Mouse (Mus musculus) megakaryocyte, embryonic 14.5 days (primary cell): ENCODE data around the gene Anln. TPM values are rescaled to one million over a fixed set of nuclear protein-coding genes. Genes with fewer than 3 reads are reported as not detected.

Experiments
- H3K27me3 ChIP-seq: replicated peaks from 2 replicates; pipeline ENCODE3; 2012; ENCODE audit warnings: inconsistent platforms
- H3K36me3 ChIP-seq: replicated peaks from 2 replicates; pipeline ENCODE3; 2012; ENCODE audit warnings: low read length, inconsistent platforms, mixed read lengths
- H3K4me1 ChIP-seq: 2 replicates; pipeline ENCODE4 v1.6.1; 2012; ENCODE audit warnings: inconsistent platforms
- H3K4me3 ChIP-seq: replicated peaks from 2 replicates; pipeline ENCODE3; 2012; ENCODE audit warnings: moderate library complexity, mild to moderate bottlenecking, inconsistent platforms
- H3K9me3 ChIP-seq: 2 replicates; pipeline ENCODE4 v1.6.1; 2012; ENCODE audit warnings: inconsistent platforms
- FLI1 ChIP-seq: IDR thresholded peaks from 2 replicates; pipeline ENCODE4 v1.6.1; 2012; ENCODE audit warnings: low read length, inconsistent platforms, mixed read lengths
- GATA1 ChIP-seq: IDR thresholded peaks from 3 replicates; pipeline ENCODE4 v1.6.1; 2012; ENCODE audit warnings: mixed read lengths, low read length, inconsistent platforms, borderline replicate concordance
- polyA plus RNA-seq: library from polyadenylated mRNA; stranded (reverse); fragments of >175 nt; gene quantifications from 2 replicates; pipeline ENCODE4 v1.2.3, GENCODE M21; 2012; ENCODE audit warnings: low replicate concordance; ENCODE audit not compliant: insufficient read depth

The Anln gene
- polyA plus RNA-seq, 1 experiment: 0.89 TPM

DNA sequence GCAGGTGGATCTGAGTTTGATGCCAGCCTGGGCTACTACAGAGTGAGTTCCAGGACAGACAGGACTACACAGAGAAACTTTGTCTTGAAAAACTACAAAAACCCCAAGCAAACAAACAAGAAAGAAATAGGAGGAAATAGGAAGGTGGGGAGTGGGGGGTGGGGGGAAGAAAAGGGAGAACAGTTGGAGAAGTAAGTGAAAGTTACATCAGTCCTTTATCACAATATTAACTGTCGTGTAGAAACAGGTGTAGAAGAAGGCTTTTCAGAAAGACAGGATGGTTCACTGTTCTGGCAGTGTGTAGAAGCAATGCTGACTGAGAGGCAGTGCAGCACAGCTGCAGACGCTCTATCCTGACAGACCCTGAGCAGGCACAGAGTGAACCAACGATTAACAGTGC is 14.0 kb upstream of the Anln start:
- no peak for TF ChIP-seq FLI1
- no peak for TF ChIP-seq GATA1
- Histone ChIP-seq H3K9me3 (no peaks in the 10 kb centered on the region), H3K27me3 (no peaks in the 10 kb centered on the region), H3K4me3 (no peak overlapping the region), H3K36me3 (no peaks in the 10 kb centered on the region), H3K4me1 (no peaks in the 10 kb centered on the region)

DNA sequence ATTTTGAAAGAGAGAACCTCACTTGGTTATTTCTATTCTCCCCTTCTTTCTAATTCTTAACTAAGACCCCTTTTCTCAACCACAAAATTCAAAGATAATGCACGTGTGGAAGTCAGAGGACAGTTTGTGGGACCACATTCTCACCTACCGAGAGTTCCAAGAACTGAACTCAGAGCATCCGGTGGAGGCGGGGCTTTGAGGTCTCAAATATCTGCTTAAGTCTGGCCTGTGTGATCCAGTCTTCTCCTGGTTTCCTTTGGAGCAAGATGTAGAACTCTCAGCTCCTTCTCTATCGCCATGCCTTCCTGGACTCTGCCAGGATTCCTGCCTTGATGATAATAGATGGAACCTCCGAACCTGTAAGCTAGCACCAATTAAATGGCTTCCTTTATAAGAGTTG is 13.0 kb upstream of the Anln start:
- H3K4me3 ChIP-seq: no peak overlapping the region
- no peaks in the 10 kb centered on the region for H3K36me3 ChIP-seq
- H3K4me1 ChIP-seq: no peaks in the 10 kb centered on the region
- TF ChIP-seq GATA1 (no peak), FLI1 (no peak)
- H3K9me3 ChIP-seq: no peaks in the 10 kb centered on the region
- no peaks in the 10 kb centered on the region for H3K27me3 ChIP-seq

DNA sequence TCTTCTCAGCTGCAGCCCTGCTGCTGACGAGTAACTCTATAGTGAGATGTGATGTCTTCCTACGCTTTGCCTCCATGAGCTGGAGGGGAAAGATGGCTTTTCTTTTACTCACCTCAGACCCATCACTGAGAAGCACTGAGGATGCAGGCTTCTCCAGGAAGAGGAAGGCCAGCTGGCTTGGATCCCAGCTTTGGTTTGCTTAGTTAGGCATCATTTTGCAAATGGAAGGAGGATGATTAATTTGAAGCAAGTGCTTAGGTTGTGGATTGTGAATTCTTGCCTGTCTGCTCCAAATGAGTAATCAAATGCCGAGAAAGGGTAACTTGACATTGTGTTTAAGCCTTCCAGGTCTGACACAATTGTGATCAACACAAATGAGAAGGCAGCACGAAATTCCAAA is 10.0 kb upstream of the Anln start:
- no peaks in the 10 kb centered on the region for H3K9me3 ChIP-seq
- no peaks in the 10 kb centered on the region for H3K36me3 ChIP-seq
- H3K27me3 ChIP-seq: no peaks in the 10 kb centered on the region
- H3K4me1 ChIP-seq: no peaks in the 10 kb centered on the region; the same call in 1 of the 2 replicates
- H3K4me3 ChIP-seq: no peak overlapping the region
- no peak for TF ChIP-seq GATA1
- no peak for TF ChIP-seq FLI1

DNA sequence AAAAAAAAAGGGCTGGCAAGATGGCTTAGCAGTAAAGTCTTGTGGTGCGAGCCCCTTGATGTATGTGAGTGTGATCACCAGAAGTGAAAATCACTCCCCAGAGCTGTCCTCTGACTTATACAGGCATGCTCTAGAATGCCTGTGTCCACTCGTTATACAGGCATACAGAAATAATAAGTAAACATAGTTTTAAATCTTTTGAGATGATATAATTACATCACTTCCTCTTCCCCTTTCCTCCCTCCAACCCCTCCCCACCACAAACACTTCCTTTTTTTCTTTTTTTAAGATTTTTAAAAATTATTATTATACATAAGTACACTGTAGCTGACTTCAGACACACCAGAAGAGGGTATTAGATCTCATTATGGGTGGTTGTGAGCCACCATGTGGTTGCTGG is 5.7 kb upstream of the Anln start:
- Histone ChIP-seq H3K36me3 (no peaks in the 10 kb centered on the region), H3K4me3 (no peak overlapping the region), H3K27me3 (no peaks in the 10 kb centered on the region), H3K9me3 (peaks cover 3% of the 10 kb centered on the region; the same call in 1 of the 2 replicates), H3K4me1 (peaks cover 10% of the 10 kb centered on the region)
- TF ChIP-seq GATA1: no peak
- TF ChIP-seq FLI1: no peak

DNA sequence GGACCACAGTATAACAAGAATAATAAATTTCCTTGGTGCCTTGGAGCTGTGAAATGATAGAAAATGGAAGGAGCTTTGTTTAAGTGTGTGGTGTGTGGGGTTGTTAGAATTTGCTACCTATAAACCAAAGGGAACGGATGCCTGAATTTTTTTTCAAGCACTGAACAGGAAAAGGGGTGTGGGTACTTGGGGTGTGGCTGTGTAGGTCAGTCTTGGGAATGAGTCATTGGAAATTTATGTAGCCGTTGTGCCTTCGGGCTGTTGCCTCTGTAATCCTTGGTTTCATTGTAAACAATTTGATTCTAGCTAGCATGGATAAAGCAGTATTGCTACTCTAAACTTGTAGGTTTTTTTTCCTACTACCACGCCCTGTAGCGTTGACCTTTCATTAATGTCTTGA is 1.4 kb upstream of the Anln start:
- H3K36me3 ChIP-seq: no peaks in the 10 kb centered on the region
- peaks cover 42% of the 10 kb centered on the region for H3K4me1 ChIP-seq
- H3K27me3 ChIP-seq: no peaks in the 10 kb centered on the region
- TF ChIP-seq FLI1 (no peak), GATA1 (no peak)
- H3K4me3 ChIP-seq: no peak overlapping the region
- peaks cover 3% of the 10 kb centered on the region; the same call in 1 of the 2 replicates for H3K9me3 ChIP-seq

DNA sequence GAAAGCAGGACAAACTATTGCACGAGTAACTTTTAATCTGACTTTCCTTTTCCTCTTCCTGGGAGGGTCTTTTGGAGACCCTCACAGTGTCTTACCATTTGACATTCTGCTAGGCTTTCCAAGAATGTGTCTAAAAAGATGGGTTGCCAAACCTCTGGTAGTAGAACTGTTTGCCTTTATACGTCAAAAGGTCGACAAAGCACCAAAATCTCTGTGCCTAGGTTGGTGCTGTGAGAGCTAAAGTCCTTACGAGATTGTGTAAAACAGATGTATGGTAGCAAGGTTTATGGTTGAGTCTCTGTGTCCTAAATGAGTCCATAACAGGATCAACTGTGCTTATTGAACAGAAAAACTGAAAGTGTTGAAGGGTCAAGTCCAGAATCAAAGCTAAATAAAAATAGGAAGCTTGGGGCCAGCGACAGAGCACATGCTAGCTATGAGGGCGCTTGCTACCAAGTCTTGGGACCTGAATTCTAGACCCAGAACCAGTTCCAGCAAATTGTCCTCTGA is 803 bp upstream of the Anln start:
- H3K4me1 ChIP-seq: peaks cover 45% of the 10 kb centered on the region
- H3K4me3 ChIP-seq: peak overlapping the region; percentile 99
- TF ChIP-seq FLI1 (no peak), GATA1 (no peak)
- no peaks in the 10 kb centered on the region for H3K36me3 ChIP-seq
- H3K27me3 ChIP-seq: no peaks in the 10 kb centered on the region
- H3K9me3 ChIP-seq: peaks cover 3% of the 10 kb centered on the region; the same call in 1 of the 2 replicates

DNA sequence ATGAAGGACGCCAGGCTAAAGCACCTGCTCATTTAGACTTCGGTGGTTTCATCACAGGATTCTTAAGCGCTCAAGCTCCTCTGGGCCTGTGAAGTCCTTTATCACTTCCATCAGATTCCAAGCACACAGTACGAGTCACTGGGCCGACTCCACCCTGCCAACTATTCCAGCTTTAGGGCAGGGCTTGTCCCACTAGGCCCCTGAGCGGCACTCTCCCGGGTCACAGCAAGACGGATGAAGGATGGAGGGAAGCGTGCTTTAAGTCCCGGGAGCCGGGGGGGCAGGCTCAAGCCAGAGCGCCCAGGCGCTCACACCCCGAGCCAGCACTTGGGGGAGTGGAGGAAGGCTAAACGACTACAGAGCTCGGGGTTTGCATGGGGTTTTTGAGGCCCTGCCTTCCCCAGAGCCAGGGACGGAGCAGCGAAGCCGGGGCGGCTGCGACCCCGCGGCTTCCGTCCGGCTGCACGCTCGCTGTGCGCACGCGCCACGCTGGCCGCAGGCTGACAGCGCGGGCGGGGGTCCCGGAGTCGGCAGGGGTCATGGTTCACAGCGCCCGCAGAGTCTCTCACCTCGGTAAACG is 497 bp downstream of the Anln start:
- Histone ChIP-seq H3K4me3 (peak overlapping the region; percentile 99), H3K36me3 (peaks cover 3% of the 10 kb centered on the region), H3K27me3 (no peaks in the 10 kb centered on the region), H3K4me1 (peaks cover 50% of the 10 kb centered on the region), H3K9me3 (no peaks in the 10 kb centered on the region)
- TF ChIP-seq FLI1 (no peak), GATA1 (no peak)

DNA sequence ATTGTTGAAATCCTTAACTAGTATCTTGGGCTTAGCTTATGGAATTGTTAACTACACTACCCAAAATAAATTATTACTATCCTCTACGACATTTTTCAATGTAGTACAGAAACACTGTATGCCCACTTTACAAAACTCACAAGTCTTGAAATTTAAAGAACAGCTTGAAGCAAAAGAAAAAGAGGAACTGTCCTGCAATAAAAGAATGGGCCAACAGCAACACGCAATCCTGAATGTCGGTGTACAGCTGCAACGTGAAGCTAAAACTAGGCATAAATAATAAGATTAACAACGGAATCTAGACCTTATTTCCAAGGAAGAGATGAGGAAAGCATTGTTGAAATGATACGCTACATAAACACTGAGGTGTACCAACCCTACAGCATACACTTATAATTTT is 1.1 kb downstream of the Anln start:
- H3K9me3 ChIP-seq: no peaks in the 10 kb centered on the region
- TF ChIP-seq FLI1: no peak
- TF ChIP-seq GATA1: no peak
- H3K4me1 ChIP-seq: peaks cover 53% of the 10 kb centered on the region

DNA sequence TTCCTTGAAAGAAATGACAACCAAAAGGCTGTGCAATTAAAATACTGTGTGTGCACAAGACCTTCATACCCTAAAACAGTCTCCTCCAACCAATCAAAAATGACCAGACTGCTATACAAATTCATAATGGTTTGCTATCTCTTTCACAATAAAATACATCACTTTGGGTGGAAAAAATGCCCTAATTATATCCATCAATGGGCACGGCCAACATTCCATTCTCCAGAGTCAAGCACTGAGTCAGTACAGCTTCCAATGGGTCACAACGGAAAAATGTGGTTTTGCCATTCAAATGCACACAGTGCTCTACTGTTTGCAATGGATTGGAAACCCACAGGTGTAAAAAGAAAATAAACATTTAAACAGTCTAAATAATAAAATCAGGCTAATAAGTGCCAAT is 3.1 kb downstream of the Anln start:
- no peaks in the 10 kb centered on the region for H3K27me3 ChIP-seq
- peak overlapping the region; percentile 56 for H3K4me3 ChIP-seq
- no peaks in the 10 kb centered on the region for H3K9me3 ChIP-seq
- TF ChIP-seq FLI1: no peak
- no peak for TF ChIP-seq GATA1
- peaks cover 26% of the 10 kb centered on the region for H3K36me3 ChIP-seq
- peaks cover 58% of the 10 kb centered on the region for H3K4me1 ChIP-seq

More for the DNA sequence above, 1.1 kb downstream of the Anln start:
- Histone ChIP-seq H3K36me3 (peaks cover 7% of the 10 kb centered on the region), H3K4me3 (peak overlapping the region; percentile 99), H3K27me3 (no peaks in the 10 kb centered on the region)

DNA sequence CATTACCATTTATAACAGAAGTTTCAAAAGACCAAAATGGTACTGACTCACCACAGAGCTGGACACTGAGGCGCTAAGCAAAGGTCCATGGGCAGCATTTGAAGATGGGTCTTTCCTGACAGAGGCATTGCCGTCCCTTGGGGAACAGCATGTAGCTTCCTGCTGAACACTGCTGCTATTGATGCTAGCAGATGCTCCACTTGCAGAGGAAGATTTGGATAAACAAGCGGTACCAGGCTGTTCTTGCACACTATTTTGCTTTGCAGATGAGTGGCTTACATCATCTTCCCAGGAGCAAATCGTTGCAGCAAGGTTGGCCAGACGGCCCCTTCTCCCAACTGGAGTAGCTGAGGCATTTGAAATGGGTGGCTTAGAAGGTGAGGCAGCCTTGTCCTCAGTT is 12.9 kb downstream of the Anln start:
- Histone ChIP-seq H3K4me3 (no peak overlapping the region), H3K27me3 (no peaks in the 10 kb centered on the region), H3K36me3 (peaks cover 86% of the 10 kb centered on the region), H3K4me1 (no peaks in the 10 kb centered on the region; the same call in 1 of the 2 replicates), H3K9me3 (no peaks in the 10 kb centered on the region)
- no peak for TF ChIP-seq FLI1
- no peak for TF ChIP-seq GATA1

DNA sequence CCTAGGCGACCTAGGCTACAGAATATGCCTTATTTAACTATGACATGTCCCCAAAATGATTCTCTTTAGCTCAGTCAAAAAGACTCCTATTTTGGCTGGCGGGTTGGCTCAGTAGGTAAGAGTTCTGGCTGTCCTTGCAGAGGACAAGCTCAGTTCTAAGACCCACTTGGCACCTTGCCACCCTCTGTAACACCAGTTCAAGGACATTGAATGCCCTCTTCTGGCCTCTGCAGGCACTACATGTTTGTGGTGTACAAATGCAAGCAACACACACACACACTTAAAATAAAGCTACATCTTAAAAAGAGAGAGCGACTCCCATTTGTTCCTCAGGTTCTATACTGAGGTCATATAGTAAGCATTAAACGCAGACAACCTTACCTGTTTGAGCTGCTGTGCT is 16.2 kb downstream of the Anln start:
- peaks cover 89% of the 10 kb centered on the region for H3K36me3 ChIP-seq
- H3K4me1 ChIP-seq: peaks cover 8% of the 10 kb centered on the region
- TF ChIP-seq GATA1 (no peak), FLI1 (no peak)
- H3K4me3 ChIP-seq: no peak overlapping the region
- H3K27me3 ChIP-seq: no peaks in the 10 kb centered on the region
- no peaks in the 10 kb centered on the region for H3K9me3 ChIP-seq
